ENCODE assay signal across 12 mouse cellular contexts in the genomic region with DNA sequence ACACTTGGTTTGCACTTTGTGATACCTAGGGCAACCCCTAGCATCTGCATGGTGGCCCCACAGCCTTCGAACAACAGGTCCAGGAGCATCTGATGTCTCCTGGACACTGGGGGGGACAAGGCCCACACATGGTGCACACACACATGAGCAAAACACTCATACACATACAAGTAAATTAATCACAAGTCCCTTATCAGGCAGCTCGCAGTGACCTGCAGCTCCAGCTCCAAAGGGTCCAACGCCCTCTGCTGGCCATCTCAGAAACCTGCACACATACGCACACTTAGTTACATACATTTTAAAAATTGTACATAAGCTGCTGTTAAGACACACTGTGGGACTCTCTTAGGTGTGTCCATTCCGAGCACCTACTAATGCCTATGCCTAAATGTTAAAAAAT. TPM values are rescaled to one million over a fixed set of nuclear protein-coding genes. Genes with fewer than 3 reads are reported as not detected.
DNase-seq lines count a peak whose midpoint lies in the region; ATAC-seq and TF ChIP-seq lines count a peak whose summit lies in the region.
"Had no signal": no experiment of that assay in that cellular context is flagged by ENCODE, and none has a peak within 500 bp of the region (broad histone marks: within the 10 kb centered on the region; RNA-seq: fewer than 3 reads in every experiment).

No protein-coding gene starts in this region.

- no peak for TF ChIP-seq POLR2A in heart, adult 2 months (IDR thresholded peaks at IDR 0.05; ENCODE audit: insufficient read depth, low read depth, low read length)
- no peak for TF ChIP-seq POLR2A in bone marrow, adult 2 months (IDR thresholded peaks at IDR 0.05; ENCODE audit: borderline replicate concordance, control insufficient read depth, low read depth, low read length)

- no peak overlapping the region for H3K4me3 ChIP-seq in heart, adult 2 months
- H3K4me3 ChIP-seq in lung, postnatal 0 days (ENCODE audit: low read depth, low read length), result no peak overlapping the region
- no peak overlapping the region for H3K4me3 ChIP-seq in bone marrow, adult 2 months (replicated peaks; ENCODE audit: control insufficient read depth, low read depth, low read length)

- no peak overlapping the region for H3K9ac ChIP-seq in heart, adult 2 months (ENCODE audit: low read depth, low read length)
- no peak overlapping the region for H3K9ac ChIP-seq in lung, postnatal 0 days (replicated peaks; ENCODE audit: low read depth)

- TF ChIP-seq EP300 in heart, adult 2 months (IDR thresholded peaks at IDR 0.05; ENCODE audit: insufficient read depth, low read depth, low read length), result no peak
- no peak for TF ChIP-seq EP300 in lung, postnatal 0 days (IDR thresholded peaks at IDR 0.05)

- no peaks in the 10 kb centered on the region; the same call in none of the 2 replicates for H3K36me3 ChIP-seq in heart, adult 2 months (ENCODE audit: control insufficient read depth, insufficient read depth, low read length)
- H3K36me3 ChIP-seq in lung, postnatal 0 days (ENCODE audit: insufficient read depth, low read length), result no peaks in the 10 kb centered on the region

- no peaks in the 10 kb centered on the region for H3K27me3 ChIP-seq in heart, adult 2 months (ENCODE audit: control insufficient read depth, insufficient read depth, low read length)
- H3K27me3 ChIP-seq in lung, postnatal 0 days (replicated peaks; ENCODE audit: insufficient read depth, low read length), result no peaks in the 10 kb centered on the region

- H3K79me2 ChIP-seq in heart, adult 2 months (replicated peaks; ENCODE audit: control insufficient read depth, insufficient read depth, low read length), result no peaks in the 10 kb centered on the region

- H3K9me3 ChIP-seq in lung, postnatal 0 days (ENCODE audit: low read length), result no peaks in the 10 kb centered on the region

- H3K27ac ChIP-seq in heart, adult 2 months, result no peak overlapping the region
- no peak overlapping the region for H3K27ac ChIP-seq in lung, postnatal 0 days (ENCODE audit: low read length)
- no peak overlapping the region for H3K27ac ChIP-seq in bone marrow, adult 2 months (ENCODE audit: control insufficient read depth, insufficient read depth, low read depth, low read length, poor library complexity)

- peaks cover 2% of the 10 kb centered on the region; the same call in 1 of the 2 replicates for H3K4me1 ChIP-seq in heart, adult 2 months (ENCODE audit: control insufficient read depth, insufficient read depth, low read length)
- peaks cover 6% of the 10 kb centered on the region for H3K4me1 ChIP-seq in lung, postnatal 0 days (ENCODE audit: insufficient read depth, low read depth, low read length)
- no peaks in the 10 kb centered on the region for H3K4me1 ChIP-seq in bone marrow, adult 2 months (ENCODE audit: control insufficient read depth, insufficient read depth, low read length)

- intact Hi-C loops in heart, adult 2 months (cut with DNase I), result no loop called here
- intact Hi-C loops in heart, postnatal 25 days (cut with DNase I), result no loop called here

- ATAC-seq in lung, postnatal 0 days, result no peak
- ATAC-seq in erythroid progenitor cell, adult 5-6 weeks (replicated peaks; ENCODE audit: low FRiP score, poor library complexity, severe bottlenecking), result no peak
- ATAC-seq: forebrain, embryonic 14.5 days had no signal

- peak; percentile 57 for TF ChIP-seq CTCF in heart, adult 2 months (IDR thresholded peaks at IDR 0.05)
- peak; percentile 65 for TF ChIP-seq CTCF in lung, postnatal 0 days (IDR thresholded peaks at IDR 0.05)
- peak; percentile 28; the same call in 1 of the 2 replicates for TF ChIP-seq CTCF in bone marrow, adult 2 months (IDR thresholded peaks at IDR 0.05; ENCODE audit: control insufficient read depth, insufficient read depth, low read length)

- no peak overlapping the region for H3K4me2 ChIP-seq in lung, postnatal 0 days (replicated peaks; ENCODE audit: low read depth, low read length)

- WGBS in heart, adult 2 months, result 88% methylated on average over 5 of the region's 5 CpGs
- WGBS in lung, postnatal 0 days, result 86% methylated on average over 5 of the region's 5 CpGs
- 85% methylated on average over 5 of the region's 5 CpGs for WGBS in bone marrow, adult 2 months

- no peak for DNase-seq in heart, adult 2 months
- DNase-seq in heart, postnatal 25 days (ENCODE audit: low spot score), result no peak
- DNase-seq in lung, postnatal 0 days (ENCODE audit: low spot score), result peak; percentile 52
- no peak for DNase-seq in lung, adult 18-20 months
- DNase-seq in naive thymus-derived CD4-positive, alpha-beta T cell, adult 2 months (ENCODE audit: low read depth), result peak; percentile 28
- no peak for DNase-seq in urinary bladder, postnatal 14 days (ENCODE audit: low spot score)
- DNase-seq: kidney, adult 8-10 months; layer of hippocampus, postnatal 36 days; thymus, adult 2 months had no signal

RNA-seq across cellular contexts. Expression of a gene that starts 17.3 kb away (rescaled TPM):
- total RNA-seq in heart, adult 2 months (2021), result 10 to 100 TPM; 88.7 to 92.5 TPM
- polyA plus RNA-seq in heart, adult 2 months (2012; rRNA removed), result 53.5 and 86.5 TPM in 2 replicates
- total RNA-seq in heart, postnatal 25 days (2021), result 100 to 1,000 TPM; 101 to 106 TPM
- 18.5 and 18.8 TPM in 2 replicates for polyA plus RNA-seq in lung, postnatal 0 days (2015; fragmentation: Nextera tagmentation; extraction: Ambion mirVana)
- 1.8 and 3.7 TPM in 2 replicates for polyA plus RNA-seq in bone marrow, adult 2 months (2011; ENCODE audit: insufficient read depth, insufficient read length, low replicate concordance, missing spikeins)
- total RNA-seq in erythroid progenitor cell, adult 5-6 weeks (2015; ENCODE audit: low replicate concordance), result not detected in 2 replicates
- 0.30 and 0.64 TPM in 2 replicates for total RNA-seq in erythroid progenitor cell, adult 5-6 weeks (2017; ENCODE audit: low replicate concordance)

Comparison
In these comparisons a context has a peak if more than half of its experiments do, and no peak if none do; other contexts are left out.
1. DNase-seq: peak in lung, postnatal 0 days (single experiment) and naive thymus-derived CD4-positive, alpha-beta T cell, adult 2 months (single experiment); none in heart, adult 2 months (0 of 2), heart, postnatal 25 days (single experiment), lung, adult 18-20 months (0 of 2) and urinary bladder, postnatal 14 days (single experiment).
2. RNA of a gene that starts 17.3 kb away (total RNA-seq): 101 to 106 TPM in heart, postnatal 25 days and 88.7 to 92.5 TPM in heart, adult 2 months; 0.30 to 0.64 TPM in erythroid progenitor cell, adult 5-6 weeks; every median in the first group is over 10 times any median in the second.
3. Peak in every context shown above with its lines, with median percentiles within 50 percentile points of each other: CTCF ChIP-seq.